Mouse (Mus musculus) embryonic facial prominence, embryonic 11.5 days (tissue): ENCODE results near the gene Olfr371. TPM values are rescaled to one million over a fixed set of nuclear protein-coding genes. Genes with fewer than 3 reads are reported as not detected.

Source experiments
- ATAC-seq: fragments of 200-750 bp; cut with Nextera tagmentation; replicated peaks from 2 replicates; pipeline ENCODE4 v1.8.0; 2017; ENCODE audit warnings: low read depth; ENCODE audit not compliant: insufficient number of reproducible peaks, low FRiP score, low TSS enrichment
- DNase-seq: peaks from one replicate; pipeline ENCODE4 v3.0.0-alpha.2; 2015; ENCODE audit warnings: low spot score
- H3K27ac ChIP-seq: fragments of 300-500 bp; sonication (generic); replicated peaks from 2 replicates; pipeline ENCODE4 v1.5.1; 2014; ENCODE audit warnings: mild to moderate bottlenecking, low read depth, low read length, control low read depth
- H3K27me3 ChIP-seq: fragments of 300-500 bp; sonication (generic); 2 replicates; pipeline ENCODE4 v1.6.1; 2014; ENCODE audit warnings: mild to moderate bottlenecking, low read length, moderate library complexity, mixed read lengths; ENCODE audit not compliant: control insufficient read depth, insufficient read depth
- H3K36me3 ChIP-seq: fragments of 300-500 bp; sonication (generic); replicated peaks from 2 replicates; pipeline ENCODE4 v1.6.1; 2014; ENCODE audit warnings: low read depth, mild to moderate bottlenecking, low read length, moderate library complexity, mixed read lengths; ENCODE audit not compliant: control insufficient read depth, insufficient read depth
- H3K4me1 ChIP-seq: fragments of 300-500 bp; sonication (generic); 2 replicates; pipeline ENCODE4 v1.6.1; 2014; ENCODE audit warnings: low read length, mixed read lengths; ENCODE audit not compliant: control insufficient read depth, insufficient read depth
- H3K4me2 ChIP-seq: fragments of 300-500 bp; sonication (generic); 2 replicates; pipeline ENCODE4 v1.6.1; 2014; ENCODE audit warnings: low read depth, mild to moderate bottlenecking, control low read depth, low read length, moderate library complexity
- H3K4me3 ChIP-seq: fragments of 300-500 bp; sonication (generic); 2 replicates; pipeline ENCODE4 v1.5.1; 2014; ENCODE audit warnings: low read depth, low read length, control low read depth
- H3K9ac ChIP-seq: fragments of 300-500 bp; sonication (generic); replicated peaks from 2 replicates; pipeline ENCODE4 v1.6.1; 2014; ENCODE audit warnings: mild to moderate bottlenecking, control low read depth, low read length
- H3K9me3 ChIP-seq: fragments of 300-500 bp; sonication (generic); replicated peaks from 2 replicates; pipeline ENCODE4 v1.6.1; 2016; ENCODE audit warnings: mild to moderate bottlenecking, low read length, inconsistent platforms, mixed read lengths; ENCODE audit not compliant: control insufficient read depth
- WGBS: fragments of 180-500 bp; shearing (Covaris S2); extraction: QIAGEN DNeasy Blood & Tissue Kit; methylation state at CpG from one replicate; pipeline ENCODE4 v1.1.7; 2014; 5-methylcytosine and 5-hydroxymethylcytosine counted together
- polyA plus RNA-seq: library from polyadenylated mRNA; unstranded; fragments of >200 nt; fragmentation: Nextera tagmentation; extraction: Ambion mirVana; gene quantifications from 2 replicates; pipeline ENCODE4 v1.2.1, GENCODE M21; 2014

The Olfr371 gene
- not detected in 2 replicates for polyA plus RNA-seq

DNA sequence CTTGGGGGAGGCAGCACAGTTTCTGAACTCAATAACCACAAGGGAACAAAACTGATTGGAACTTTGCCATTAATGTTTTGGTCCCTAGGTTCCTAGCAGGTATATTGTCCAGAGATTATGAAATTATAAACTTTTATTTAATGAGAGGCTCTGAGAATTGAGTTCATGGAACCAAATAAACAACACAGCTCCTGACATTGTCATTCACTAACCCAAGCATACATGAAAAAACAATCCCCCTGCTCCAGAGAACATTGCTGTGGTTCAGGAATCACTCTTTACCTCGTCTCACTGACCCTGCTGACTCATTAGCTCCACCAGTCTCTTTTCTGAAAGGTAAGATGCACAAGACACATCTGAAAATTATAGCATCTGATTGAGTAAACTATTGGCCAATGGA, at the start of gene Olfr371:
Gene Olfr371 (plus strand): TSS at position 301 of the 400 bp plus-strand sequence.
- no peaks in the 10 kb centered on the region for H3K36me3 ChIP-seq
- H3K9me3 ChIP-seq = no peaks in the 10 kb centered on the region
- no peak within 1 kb of the TSS for H3K9ac ChIP-seq
- no peak for ATAC-seq
- H3K27ac ChIP-seq = no peak within 1 kb of the TSS
- no peak within 1 kb of the TSS for H3K4me2 ChIP-seq
- no peak for DNase-seq
- no peak within 1 kb of the TSS for H3K4me3 ChIP-seq
- H3K27me3 ChIP-seq = no peaks in the 10 kb centered on the region
- no peaks in the 10 kb centered on the region for H3K4me1 ChIP-seq
- 43% methylated on average over 1 of the region's 1 CpGs for WGBS

GRCm38 (mm10) chr8:85192346-85192745, 33.4 kb upstream of the Olfr371 start:
- no peaks in the 10 kb centered on the region for H3K4me1 ChIP-seq
- no peaks in the 10 kb centered on the region for H3K36me3 ChIP-seq
- no peaks in the 10 kb centered on the region for H3K9me3 ChIP-seq
- H3K4me2 ChIP-seq = no peak overlapping the region
- no peak overlapping the region for H3K9ac ChIP-seq
- H3K27ac ChIP-seq = no peak overlapping the region
- DNase-seq (no peak), ATAC-seq (no peak)
- no peaks in the 10 kb centered on the region for H3K27me3 ChIP-seq
- no peak overlapping the region for H3K4me3 ChIP-seq
- WGBS = 87% methylated on average over 1 of the region's 1 CpGs

DNA sequence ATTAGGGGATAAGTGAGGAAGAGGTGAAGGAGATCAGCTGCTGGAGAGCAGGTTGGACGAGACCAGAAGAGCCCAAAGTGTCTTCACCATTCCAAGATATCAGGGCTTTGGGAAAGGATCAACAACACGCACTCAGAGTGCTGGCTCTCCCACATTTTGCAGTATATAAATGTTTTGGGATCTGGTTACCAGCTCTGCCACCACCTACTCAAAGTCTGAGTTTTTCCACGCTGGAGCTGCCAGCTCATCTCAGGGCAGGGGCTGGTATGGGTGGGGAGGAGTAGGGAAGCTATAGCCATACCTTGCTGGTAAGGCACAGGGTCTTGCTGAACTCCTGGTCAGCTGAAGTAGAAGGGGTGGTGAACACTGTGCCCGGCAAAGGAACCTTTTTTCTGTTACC, 5.6 kb upstream of the Olfr371 start:
- Histone ChIP-seq H3K9ac (no peak overlapping the region), H3K9me3 (no peaks in the 10 kb centered on the region), H3K4me1 (no peaks in the 10 kb centered on the region), H3K27ac (no peak overlapping the region), H3K4me2 (no peak overlapping the region), H3K4me3 (no peak overlapping the region), H3K27me3 (no peaks in the 10 kb centered on the region), H3K36me3 (no peaks in the 10 kb centered on the region)
- ATAC-seq = no peak
- DNase-seq = no peak
- WGBS = 74% methylated on average over 4 of the region's 4 CpGs

GRCm38 (mm10) chr8:85220992-85221391, 4.8 kb upstream of the Olfr371 start:
- DNase-seq (peak; percentile 3), ATAC-seq (no peak)
- no peaks in the 10 kb centered on the region for H3K4me1 ChIP-seq
- H3K27me3 ChIP-seq = no peaks in the 10 kb centered on the region
- H3K27ac ChIP-seq = no peak overlapping the region
- WGBS = 39% methylated on average over 6 of the region's 6 CpGs
- H3K9me3 ChIP-seq = no peaks in the 10 kb centered on the region
- H3K4me2 ChIP-seq = no peak overlapping the region
- no peak overlapping the region for H3K4me3 ChIP-seq
- no peak overlapping the region for H3K9ac ChIP-seq
- H3K36me3 ChIP-seq = no peaks in the 10 kb centered on the region

GRCm38 (mm10) chr8:85227297-85227696, 1.5 kb downstream of the Olfr371 start:
- no peak for ATAC-seq

More at GRCm38 (mm10) chr8:85227297-85227696, 1.5 kb downstream of the Olfr371 start:
- WGBS = 63% methylated on average over 1 of the region's 1 CpGs
- H3K4me3 ChIP-seq = no peak overlapping the region
- H3K36me3 ChIP-seq = no peaks in the 10 kb centered on the region
- no peak for DNase-seq
- H3K9ac ChIP-seq = no peak overlapping the region
- no peak overlapping the region for H3K4me2 ChIP-seq
- H3K9me3 ChIP-seq = no peaks in the 10 kb centered on the region
- no peak overlapping the region for H3K27ac ChIP-seq
- no peaks in the 10 kb centered on the region for H3K27me3 ChIP-seq
- H3K4me1 ChIP-seq = no peaks in the 10 kb centered on the region

Other genes starting within 250 kb of the Olfr371 start
- gene Junb, start 247.3 kb upstream of the Olfr371 start, polyA plus RNA-seq = 5.4 and 6.2 TPM in 2 replicates
- 11.3 and 14.2 TPM in 2 replicates for gene Hook2, start 235.4 kb upstream of the Olfr371 start, polyA plus RNA-seq
- not detected in 2 replicates for gene Best2, start 211.5 kb upstream of the Olfr371 start, polyA plus RNA-seq
- gene Asna1, start 200.7 kb upstream of the Olfr371 start, polyA plus RNA-seq = 130 and 132 TPM in 2 replicates
- 172 and 178 TPM in 2 replicates for gene Trir, start 199.2 kb upstream of the Olfr371 start, polyA plus RNA-seq
- 17.0 and 20.5 TPM in 2 replicates for gene Tnpo2, start 189.1 kb upstream of the Olfr371 start, polyA plus RNA-seq
- 20.4 and 21.2 TPM in 2 replicates for gene Fbxw9, start 165.9 kb upstream of the Olfr371 start, polyA plus RNA-seq
- gene Gm5741, start 158.0 kb upstream of the Olfr371 start, polyA plus RNA-seq = not detected in 2 replicates
- gene Dhps, start 154.2 kb upstream of the Olfr371 start, polyA plus RNA-seq = 61.9 and 67.7 TPM in 2 replicates
- gene Wdr83os, start 145.2 kb upstream of the Olfr371 start, polyA plus RNA-seq = 117 and 127 TPM in 2 replicates
- gene Wdr83, start 144.7 kb upstream of the Olfr371 start, polyA plus RNA-seq = 48.6 and 52.2 TPM in 2 replicates
- gene Man2b1, start 142.7 kb upstream of the Olfr371 start, polyA plus RNA-seq = 19.5 and 21.9 TPM in 2 replicates
- gene Zfp791, start 102.9 kb upstream of the Olfr371 start, polyA plus RNA-seq = 1.8 and 2.0 TPM in 2 replicates
- gene Cks1brt, start 74.1 kb upstream of the Olfr371 start, polyA plus RNA-seq = not detected in 2 replicates
- gene Orc6, start 73.6 kb downstream of the Olfr371 start, polyA plus RNA-seq = 158 and 166 TPM in 2 replicates
- 176 and 187 TPM in 2 replicates for gene Vps35, start 73.8 kb downstream of the Olfr371 start, polyA plus RNA-seq
- gene Mylk3, start 160.4 kb downstream of the Olfr371 start, polyA plus RNA-seq = 2.9 and 3.9 TPM in 2 replicates
- 55.5 and 65.5 TPM in 2 replicates for gene 4921524J17Rik, start 206.8 kb downstream of the Olfr371 start, polyA plus RNA-seq